Mouse (Mus musculus) heart, adult 2 months (tissue): ENCODE results near the gene Prss16.

Experiments used
- CTCF ChIP-seq: fragments of 200-600 bp; IDR thresholded peaks from 2 replicates; pipeline ENCODE4 v1.8.1; 2022; ENCODE audit warnings: antibody characterized with exemption, mild to moderate bottlenecking, moderate library complexity
- POLR2A ChIP-seq: fragments of 200-500 bp; IDR thresholded peaks from 2 replicates; pipeline ENCODE4 v1.6.1; 2011; ENCODE audit warnings: mild to moderate bottlenecking, low read depth, low read length, control low read depth; ENCODE audit not compliant: insufficient read depth

DNA sequence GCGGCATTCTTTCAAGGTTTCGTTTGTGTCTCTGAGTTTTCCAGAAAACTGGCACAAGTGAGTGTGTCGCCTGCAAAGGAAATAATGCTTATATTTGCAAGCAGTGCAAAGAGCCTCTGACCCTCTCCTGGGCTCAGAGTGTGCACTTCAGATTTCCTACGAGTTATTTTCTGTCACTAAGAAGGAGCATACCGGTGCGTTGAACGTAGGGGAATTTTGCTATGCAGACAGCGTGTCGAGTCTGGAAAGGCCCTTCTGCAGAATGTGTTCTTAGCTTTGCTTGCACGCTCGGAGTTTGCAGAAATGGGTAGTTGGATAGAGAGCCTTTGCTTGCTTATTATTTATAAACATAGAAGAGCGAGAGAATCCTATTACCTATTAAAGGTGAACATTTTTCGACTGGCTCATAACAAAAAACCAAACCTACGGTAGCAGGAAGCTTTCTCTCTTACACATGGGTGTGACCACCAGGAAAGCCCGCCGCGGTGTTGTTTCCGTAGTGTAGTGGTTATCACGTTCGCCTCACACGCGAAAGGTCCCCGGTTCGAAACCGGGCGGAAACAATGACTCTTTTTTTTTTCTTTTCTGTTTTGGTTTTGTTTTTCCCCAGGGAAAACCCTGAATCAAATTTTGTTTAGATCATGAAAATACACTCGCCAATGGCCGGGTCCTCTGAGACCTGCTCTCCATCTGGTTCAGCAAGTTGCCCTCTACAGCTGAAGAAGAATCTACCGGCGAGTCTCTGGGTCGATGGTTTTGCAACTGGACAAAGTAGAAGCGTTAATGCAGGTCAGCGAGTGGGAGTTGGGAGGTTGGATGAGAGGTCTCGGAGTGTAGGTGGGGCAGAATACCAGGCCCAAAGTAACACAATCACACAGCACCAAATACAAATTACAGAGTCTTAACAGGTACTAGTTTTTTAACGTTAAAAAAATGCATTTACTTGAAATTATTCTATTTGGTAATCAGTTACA lies 16.8 kb upstream of the Prss16 start:
- 0 out of 2 replicates have a peak, but pooled peaks have one; percentile 5 for TF ChIP-seq CTCF
- no peak for TF ChIP-seq POLR2A
